Mouse (Mus musculus) layer of hippocampus, adult 18-20 months (tissue): Measurements from ENCODE around the gene Rps6kb1. TPM values are rescaled to one million over a fixed set of nuclear protein-coding genes. Genes with fewer than 3 reads are reported as not detected.

Source experiments
- DNase-seq, 2 experiments: peaks; one replicate each; pipeline ENCODE4 v3.0.0; 2022; ENCODE audit warnings: low spot score in 2 of 2
- microRNA-seq, 2 experiments: library from miRNA; unstranded; fragments of <30 nt; microRNA quantifications; one replicate each; pipeline ENCODE4 v1.2.0; 2021
- total RNA-seq, 2 experiments: library from RNA; stranded (reverse); gene quantifications; 2 replicates each; pipeline ENCODE4 v1.2.3; 2021

Gene Rps6kb1
- total RNA-seq, 2 experiments from 2014 or later = 33.1 to 37.3 TPM

- DNase-seq = no peak
These were observed 71.0 kb downstream of the Rps6kb1 start for GRCm38 (mm10) chr11:86473576-86473975.

GRCm38 (mm10) chr11:86472771-86473171, 71.8 kb downstream of the Rps6kb1 start:
- peak in 1 of 2 experiments; percentile 21 for DNase-seq

GRCm38 (mm10) chr11:86471785-86472184, 72.8 kb downstream of the Rps6kb1 start:
- DNase-seq = no peak

GRCm38 (mm10) chr11:86468971-86469370, 75.6 kb downstream of the Rps6kb1 start:
- DNase-seq = no peak

- DNase-seq = no peak
These were observed 76.3 kb downstream of the Rps6kb1 start for GRCm38 (mm10) chr11:86468345-86468744.

GRCm38 (mm10) chr11:86464275-86464674, 80.3 kb downstream of the Rps6kb1 start:
- DNase-seq = peak; percentile 50 to 76

GRCm38 (mm10) chr11:86462579-86462978, 82.0 kb downstream of the Rps6kb1 start:
- no peak for DNase-seq

GRCm38 (mm10) chr11:86458866-86459265, 85.7 kb downstream of the Rps6kb1 start:
- no peak for DNase-seq

GRCm38 (mm10) chr11:86457545-86457944, 87.1 kb downstream of the Rps6kb1 start:
- DNase-seq = no peak

- DNase-seq = no peak
These were observed 90.6 kb downstream of the Rps6kb1 start for GRCm38 (mm10) chr11:86453991-86454390.

Small RNA genes lying within 50 kb of the gene (microRNA-seq; reads per million reads assigned to microRNA genes)
- gene Mir21a = 1,895 to 2,169 reads per million in 2 experiments

Other genes starting within 250 kb of the Rps6kb1 start
- 10 to 100 TPM; 52.3 to 52.4 TPM for gene Med13, start 187.2 kb downstream of the Rps6kb1 start, total RNA-seq
- 10 to 100 TPM; 29.2 to 29.3 TPM for gene Rnft1, start 60.1 kb downstream of the Rps6kb1 start, total RNA-seq
- 1 to 10 TPM; 5.2 to 6.0 TPM for gene Tubd1, start 186 bp upstream of the Rps6kb1 start, total RNA-seq
- 100 to 1,000 TPM; 111 to 116 TPM for gene Vmp1, start 139.0 kb upstream of the Rps6kb1 start, total RNA-seq
- 10 to 100 TPM in 1 of 2 experiments, 1 to 10 TPM in 1; 10.0 to 10.9 TPM for gene Ptrh2, start 139.2 kb upstream of the Rps6kb1 start, total RNA-seq
- 100 to 1,000 TPM; 434 to 477 TPM for gene Cltc, start 212.8 kb upstream of the Rps6kb1 start, total RNA-seq